Mouse (Mus musculus) neural tube, embryonic 14.5 days (tissue): ENCODE results near the gene Men1. TPM values are rescaled to one million over a fixed set of nuclear protein-coding genes. Genes with fewer than 3 reads are reported as not detected.

Experiments used
- ATAC-seq: fragments of 200-750 bp; cut with Nextera tagmentation; 2 replicates; pipeline ENCODE4 v1.8.0; 2017; ENCODE audit warnings: low read depth, mild to moderate bottlenecking, moderate TSS enrichment, moderate library complexity
- H3K27ac ChIP-seq: fragments of 300-500 bp; sonication (generic); 2 replicates; pipeline ENCODE4 v1.5.1; 2014; ENCODE audit warnings: low read depth, mild to moderate bottlenecking, control low read depth, low read length, moderate library complexity, mixed read lengths
- H3K27me3 ChIP-seq: fragments of 300-500 bp; sonication (generic); 2 replicates; pipeline ENCODE4 v1.6.1; 2014; ENCODE audit warnings: low read length; ENCODE audit not compliant: control insufficient read depth, insufficient read depth
- H3K36me3 ChIP-seq: fragments of 300-500 bp; sonication (generic); 2 replicates; pipeline ENCODE4 v1.6.1; 2014; ENCODE audit warnings: low read length, mixed read lengths; ENCODE audit not compliant: control insufficient read depth, insufficient read depth
- H3K4me1 ChIP-seq: fragments of 300-500 bp; sonication (generic); 2 replicates; pipeline ENCODE4 v1.6.1; 2014; ENCODE audit warnings: low read length; ENCODE audit not compliant: control insufficient read depth, insufficient read depth
- H3K4me2 ChIP-seq: fragments of 300-500 bp; sonication (generic); 2 replicates; pipeline ENCODE4 v1.6.1; 2014; ENCODE audit warnings: mild to moderate bottlenecking, low read depth, low read length, control low read depth
- H3K4me3 ChIP-seq: fragments of 300-500 bp; sonication (generic); 2 replicates; pipeline ENCODE4 v1.5.1; 2014; ENCODE audit warnings: low read depth, low read length, control low read depth, mixed read lengths
- H3K9ac ChIP-seq: fragments of 300-500 bp; sonication (generic); replicated peaks from 2 replicates; pipeline ENCODE4 v1.6.1; 2014; ENCODE audit warnings: low read depth, mild to moderate bottlenecking, control low read depth, low read length, mixed read lengths
- H3K9me3 ChIP-seq: fragments of 300-500 bp; sonication (generic); 2 replicates; pipeline ENCODE4 v1.6.1; 2016; ENCODE audit warnings: low read length; ENCODE audit not compliant: control insufficient read depth
- WGBS: fragments of 180-500 bp; shearing (Covaris S2); extraction: QIAGEN DNeasy Blood & Tissue Kit; methylation state at CpG from one replicate; pipeline ENCODE4 v1.1.7; 2014; 5-methylcytosine and 5-hydroxymethylcytosine counted together
- polyA plus RNA-seq: library from polyadenylated mRNA; unstranded; fragments of >200 nt; fragmentation: Nextera tagmentation; extraction: Ambion mirVana; gene quantifications from 2 replicates; pipeline ENCODE4 v1.2.1, GENCODE M21; 2014

Gene Men1
- polyA plus RNA-seq, 1 experiment from 2014 or later = 36.8 TPM

DNA sequence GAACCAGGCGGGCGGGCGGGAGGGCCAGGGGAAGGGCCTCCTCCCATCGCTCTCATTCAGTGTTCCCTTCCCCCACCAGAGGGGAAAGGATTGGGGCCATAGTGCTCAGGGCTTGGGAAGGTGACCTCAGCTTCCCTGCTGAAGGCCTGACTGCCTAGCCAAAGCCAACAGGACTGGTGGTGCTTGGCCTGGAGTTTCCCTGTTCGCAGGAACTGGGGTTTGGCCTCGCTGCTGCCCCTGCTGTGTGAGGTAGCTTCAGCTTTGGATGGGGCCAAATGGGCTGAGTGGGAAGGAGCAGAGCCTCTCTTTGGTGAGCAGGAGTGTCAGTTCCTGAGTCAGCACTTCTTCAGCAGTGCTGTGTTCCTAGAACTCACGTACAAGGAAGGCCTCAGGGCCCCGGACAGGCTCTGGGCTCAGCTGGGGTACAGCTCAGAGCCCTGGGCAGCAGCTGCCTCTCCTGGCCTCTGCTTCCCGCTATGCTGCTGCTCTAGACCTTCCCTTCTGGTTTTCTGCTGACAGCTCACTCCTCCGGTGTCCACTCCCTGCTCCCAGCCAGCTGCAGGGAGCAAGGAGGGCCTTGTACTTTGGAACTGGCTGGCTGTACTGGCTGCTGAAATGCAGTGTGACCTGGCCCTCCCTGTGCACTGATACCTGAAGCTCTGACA, 43.5 kb upstream of the Men1 start:
- Histone ChIP-seq H3K36me3 (peaks cover 17% of the 10 kb centered on the region), H3K4me3 (no peak overlapping the region), H3K4me1 (no peaks in the 10 kb centered on the region; the same call in 1 of the 2 replicates), H3K4me2 (no peak overlapping the region), H3K9me3 (no peaks in the 10 kb centered on the region), H3K27ac (no peak overlapping the region), H3K27me3 (no peaks in the 10 kb centered on the region), H3K9ac (no peak overlapping the region)
- ATAC-seq = no peak; the same call in 1 of the 2 replicates
- 69% methylated on average over 10 of the region's 10 CpGs for WGBS

DNA sequence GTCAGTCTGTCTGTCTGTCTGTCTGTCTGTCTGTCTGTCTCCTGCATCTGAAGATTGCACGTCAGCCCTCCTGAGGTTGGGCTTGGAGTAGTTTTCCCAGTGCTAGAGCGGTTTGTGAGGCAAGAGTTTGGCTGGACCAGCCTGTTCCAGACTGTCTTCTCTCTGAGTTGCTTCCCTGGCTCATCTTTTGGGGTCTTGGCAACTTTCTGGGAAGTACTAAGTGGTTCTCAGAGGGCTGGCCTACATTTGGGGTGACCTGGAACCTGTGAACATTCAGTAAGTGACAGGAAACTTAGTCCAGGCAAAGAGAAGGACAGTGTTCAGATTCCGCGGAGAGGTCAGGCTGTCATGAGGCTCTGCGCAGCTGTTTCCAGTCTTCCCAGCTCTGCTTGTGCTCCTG, 42.5 kb upstream of the Men1 start:
- no peaks in the 10 kb centered on the region; the same call in 1 of the 2 replicates for H3K4me1 ChIP-seq
- no peak overlapping the region for H3K9ac ChIP-seq
- 92% methylated on average over 5 of the region's 5 CpGs for WGBS
- H3K36me3 ChIP-seq = peaks cover 24% of the 10 kb centered on the region
- no peak for ATAC-seq
- no peak overlapping the region for H3K4me3 ChIP-seq
- H3K4me2 ChIP-seq = no peak overlapping the region
- no peaks in the 10 kb centered on the region for H3K27me3 ChIP-seq
- no peaks in the 10 kb centered on the region for H3K9me3 ChIP-seq
- H3K27ac ChIP-seq = no peak overlapping the region

DNA sequence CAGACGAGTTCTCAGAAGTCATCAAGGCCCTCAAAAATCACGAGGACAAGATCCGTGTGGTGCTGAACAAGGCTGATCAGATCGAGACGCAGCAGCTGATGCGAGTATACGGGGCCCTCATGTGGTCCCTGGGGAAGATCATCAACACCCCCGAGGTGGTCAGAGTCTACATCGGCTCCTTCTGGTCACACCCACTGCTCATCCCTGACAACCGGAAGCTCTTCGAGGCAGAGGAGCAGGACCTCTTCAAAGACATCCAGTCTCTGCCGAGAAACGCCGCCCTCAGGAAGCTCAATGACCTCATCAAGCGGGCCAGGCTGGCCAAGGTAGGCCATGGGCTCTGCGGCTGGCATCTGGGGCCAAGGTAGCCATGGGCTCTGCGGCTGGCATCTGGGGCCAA, 40.5 kb upstream of the Men1 start:
- peaks cover 28% of the 10 kb centered on the region for H3K36me3 ChIP-seq
- no peak overlapping the region for H3K27ac ChIP-seq
- H3K27me3 ChIP-seq = no peaks in the 10 kb centered on the region
- no peak for ATAC-seq
- H3K4me1 ChIP-seq = no peaks in the 10 kb centered on the region
- no peak overlapping the region for H3K4me3 ChIP-seq
- no peaks in the 10 kb centered on the region for H3K9me3 ChIP-seq
- 98% methylated on average over 17 of the region's 17 CpGs for WGBS
- no peak overlapping the region for H3K4me2 ChIP-seq
- H3K9ac ChIP-seq = no peak overlapping the region

DNA sequence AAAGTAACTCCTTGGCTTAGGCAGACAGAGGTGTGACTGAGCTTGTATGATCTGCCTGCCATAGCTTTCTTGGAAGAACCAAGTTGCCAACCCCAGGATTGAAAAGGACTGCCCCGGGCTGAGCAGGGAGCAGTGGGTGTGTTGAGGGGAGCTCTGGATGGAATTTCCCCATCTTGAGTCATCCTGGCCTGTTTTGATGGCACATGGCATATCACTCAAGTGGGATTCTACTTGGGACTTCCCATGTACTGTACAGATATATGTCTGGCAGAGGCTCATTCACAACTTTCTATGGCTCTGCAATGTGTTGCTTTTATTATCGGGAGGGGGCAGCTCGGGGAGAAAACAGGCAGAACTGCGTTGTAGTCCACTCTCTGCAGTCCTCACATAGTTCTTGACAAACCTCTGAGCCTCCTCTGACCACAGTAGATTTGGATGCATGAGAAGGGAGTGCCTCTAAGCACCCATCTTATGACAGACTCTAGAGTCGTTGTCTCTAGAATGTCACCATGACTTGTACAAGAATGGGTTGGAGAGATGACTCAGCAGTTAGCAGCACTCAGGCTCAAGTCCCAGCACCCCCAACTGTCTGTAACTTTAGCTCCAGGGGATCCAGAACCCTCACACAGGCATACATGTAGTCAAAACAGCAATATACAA, 38.1 kb upstream of the Men1 start:
- Histone ChIP-seq H3K27ac (no peak overlapping the region), H3K4me1 (no peaks in the 10 kb centered on the region), H3K4me2 (no peak overlapping the region), H3K36me3 (peaks cover 28% of the 10 kb centered on the region), H3K27me3 (no peaks in the 10 kb centered on the region), H3K9me3 (no peaks in the 10 kb centered on the region), H3K9ac (no peak overlapping the region), H3K4me3 (no peak overlapping the region)
- ATAC-seq = no peak
- WGBS = 91% methylated on average over 5 of the region's 5 CpGs

DNA sequence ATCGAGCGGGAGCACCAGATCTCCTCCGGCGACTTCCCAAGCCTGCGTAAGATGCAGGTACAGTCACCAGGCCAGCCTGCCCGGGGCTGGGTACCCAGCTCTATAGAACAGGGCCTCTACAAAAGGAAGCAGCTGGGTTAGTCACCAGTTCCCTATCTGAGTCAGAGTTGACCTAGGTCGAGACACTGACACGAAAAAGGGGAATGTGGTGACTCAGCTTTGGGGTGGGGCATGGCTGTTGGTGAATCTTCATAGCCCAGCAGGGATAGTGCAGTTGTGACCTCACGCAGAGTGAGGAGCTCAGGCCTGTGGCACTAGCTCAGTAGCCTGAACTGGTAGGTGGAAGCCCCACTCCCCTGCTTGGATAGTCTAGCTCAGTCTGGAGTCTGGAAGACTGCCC, 37.1 kb upstream of the Men1 start:
- Histone ChIP-seq H3K9me3 (no peaks in the 10 kb centered on the region), H3K4me1 (no peaks in the 10 kb centered on the region), H3K9ac (no peak overlapping the region), H3K4me3 (no peak overlapping the region), H3K27me3 (no peaks in the 10 kb centered on the region), H3K36me3 (peaks cover 28% of the 10 kb centered on the region), H3K27ac (no peak overlapping the region), H3K4me2 (no peak overlapping the region)
- 91% methylated on average over 9 of the region's 9 CpGs for WGBS
- no peak for ATAC-seq

DNA sequence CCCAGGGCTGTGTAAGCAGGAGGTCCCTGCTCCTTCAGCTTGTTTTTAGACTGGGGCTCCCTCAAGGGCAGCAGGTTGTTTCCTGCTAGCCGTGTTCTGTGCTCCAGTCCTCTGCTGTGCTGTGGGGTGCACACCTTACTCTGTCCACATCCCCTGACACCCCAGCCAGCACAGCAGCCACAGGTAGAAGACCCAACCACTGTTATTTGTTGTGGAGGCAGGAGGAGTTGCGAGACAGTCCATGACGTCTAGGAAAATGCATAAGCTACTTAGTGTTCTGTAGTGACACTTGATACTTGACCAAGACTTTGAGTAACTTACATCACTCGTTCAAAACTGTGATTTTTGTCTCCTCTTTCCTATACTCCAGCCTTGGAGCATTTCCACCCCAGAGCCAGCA, 35.8 kb upstream of the Men1 start:
- Histone ChIP-seq H3K4me3 (no peak overlapping the region), H3K36me3 (peaks cover 25% of the 10 kb centered on the region), H3K27ac (no peak overlapping the region), H3K9me3 (no peaks in the 10 kb centered on the region), H3K27me3 (no peaks in the 10 kb centered on the region), H3K4me1 (no peaks in the 10 kb centered on the region), H3K4me2 (no peak overlapping the region), H3K9ac (no peak overlapping the region)
- ATAC-seq = no peak
- 82% methylated on average over 4 of the region's 4 CpGs for WGBS

DNA sequence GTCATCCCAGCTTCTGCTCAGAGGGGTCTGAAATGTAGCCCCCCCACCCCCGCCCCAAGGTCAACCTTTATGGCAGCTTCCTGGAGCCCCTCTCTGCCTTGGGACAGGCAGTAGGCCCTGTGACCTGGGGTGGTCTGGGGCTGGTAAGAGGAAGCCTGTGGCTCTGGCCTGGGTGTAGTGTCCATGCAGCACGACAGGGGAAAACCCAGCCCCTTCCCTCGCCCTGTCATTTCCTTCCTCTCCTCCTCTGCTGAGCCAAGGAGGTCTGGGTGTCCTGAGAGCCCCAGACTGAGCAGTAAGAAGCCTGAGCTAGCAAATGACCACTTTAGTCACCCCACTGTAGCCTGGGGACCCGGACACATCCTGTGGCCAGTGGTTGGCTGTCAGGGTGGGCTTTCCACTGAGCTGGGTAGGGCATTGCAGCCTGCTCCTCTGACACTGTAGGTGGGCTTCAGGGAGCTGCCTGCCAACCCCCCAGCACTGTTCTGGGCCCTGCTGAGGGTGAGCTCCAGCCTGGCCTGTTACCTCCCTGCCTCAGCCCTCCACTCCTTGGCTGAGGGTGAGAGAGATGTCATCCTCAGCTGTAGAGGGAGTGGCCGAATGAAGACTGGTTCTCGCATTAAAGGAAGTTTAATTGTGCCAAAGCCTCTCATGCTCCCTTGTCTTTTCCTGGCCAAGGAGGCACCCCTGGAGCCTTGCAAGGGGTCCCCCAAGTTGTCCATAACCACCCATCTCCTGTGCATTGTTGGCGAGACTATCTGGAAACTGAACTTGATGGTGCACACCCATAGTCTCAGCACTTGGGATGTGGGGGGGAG, 35.1 kb upstream of the Men1 start:
- no peak overlapping the region for H3K4me3 ChIP-seq
- no peaks in the 10 kb centered on the region for H3K4me1 ChIP-seq
- no peaks in the 10 kb centered on the region for H3K9me3 ChIP-seq
- peaks cover 25% of the 10 kb centered on the region for H3K36me3 ChIP-seq
- ATAC-seq = no peak
- no peaks in the 10 kb centered on the region for H3K27me3 ChIP-seq
- H3K27ac ChIP-seq = no peak overlapping the region
- H3K9ac ChIP-seq = no peak overlapping the region
- 88% methylated on average over 7 of the region's 7 CpGs for WGBS
- no peak overlapping the region for H3K4me2 ChIP-seq

DNA sequence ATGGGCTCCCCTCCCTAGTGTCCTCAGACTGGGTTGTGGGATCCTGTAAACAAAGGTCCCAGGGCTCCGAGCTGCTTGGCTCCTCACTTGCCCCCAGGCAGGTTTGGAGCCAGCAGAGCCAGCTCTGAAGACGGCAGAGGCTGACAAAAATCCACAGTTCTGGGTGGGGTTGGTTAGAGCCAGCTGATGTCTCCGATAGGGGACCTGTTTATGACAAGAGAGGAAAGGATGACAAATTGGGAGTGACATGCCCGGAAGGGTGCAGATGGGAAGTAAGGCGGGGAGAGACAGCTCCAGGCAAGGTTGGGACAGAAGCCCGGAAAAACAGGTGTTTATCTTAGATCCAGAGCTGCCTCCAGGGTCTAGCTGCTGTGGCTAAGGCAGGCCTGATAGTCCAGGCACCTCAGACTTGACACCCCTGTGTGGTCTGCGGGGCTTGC, 34.4 kb upstream of the Men1 start:
- H3K9me3 ChIP-seq = no peaks in the 10 kb centered on the region
- H3K27ac ChIP-seq = no peak overlapping the region
- WGBS = 70% methylated on average over 7 of the region's 7 CpGs
- no peaks in the 10 kb centered on the region for H3K4me1 ChIP-seq
- no peak overlapping the region for H3K4me3 ChIP-seq
- no peak overlapping the region for H3K4me2 ChIP-seq
- H3K36me3 ChIP-seq = peaks cover 17% of the 10 kb centered on the region
- no peak for ATAC-seq
- H3K27me3 ChIP-seq = no peaks in the 10 kb centered on the region
- no peak overlapping the region for H3K9ac ChIP-seq

DNA sequence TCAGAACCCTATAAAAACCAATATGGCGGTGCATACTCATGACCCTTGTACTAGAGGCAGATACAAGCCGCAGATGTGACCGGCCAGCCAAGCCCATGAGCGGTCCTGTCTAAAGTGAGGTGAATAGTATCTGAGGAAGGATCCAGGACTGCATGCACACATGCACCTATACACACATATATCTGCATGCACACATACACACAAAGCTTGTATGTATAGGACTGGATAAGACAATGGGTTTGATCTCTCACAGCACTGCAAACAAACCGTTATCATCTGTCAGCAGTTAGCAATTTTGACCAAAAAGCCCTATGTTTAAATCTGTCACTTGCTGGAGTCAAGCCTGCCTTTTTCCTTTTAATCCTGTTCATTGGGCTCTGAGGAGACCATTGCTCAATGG, 32.7 kb upstream of the Men1 start:
- Histone ChIP-seq H3K4me2 (no peak overlapping the region), H3K4me3 (no peak overlapping the region), H3K27me3 (no peaks in the 10 kb centered on the region), H3K27ac (no peak overlapping the region), H3K9ac (no peak overlapping the region), H3K36me3 (0 out of 2 replicates have a peak, but pooled peaks cover 4% of the 10 kb centered on the region), H3K4me1 (no peaks in the 10 kb centered on the region), H3K9me3 (no peaks in the 10 kb centered on the region)
- WGBS = 94% methylated on average over 5 of the region's 5 CpGs
- ATAC-seq = no peak
